Mouse (Mus musculus) monocyte, adult 59 days (primary cell): ENCODE results near the gene Galnt14. TPM values are rescaled to one million over a fixed set of nuclear protein-coding genes. Genes with fewer than 3 reads are reported as not detected.

Source experiments
- total RNA-seq, 2 experiments: library from RNA; stranded (reverse); gene quantifications; one replicate each; pipeline ENCODE4 v1.2.4; 2023

Galnt14 gene
- not detected for total RNA-seq

DNA sequence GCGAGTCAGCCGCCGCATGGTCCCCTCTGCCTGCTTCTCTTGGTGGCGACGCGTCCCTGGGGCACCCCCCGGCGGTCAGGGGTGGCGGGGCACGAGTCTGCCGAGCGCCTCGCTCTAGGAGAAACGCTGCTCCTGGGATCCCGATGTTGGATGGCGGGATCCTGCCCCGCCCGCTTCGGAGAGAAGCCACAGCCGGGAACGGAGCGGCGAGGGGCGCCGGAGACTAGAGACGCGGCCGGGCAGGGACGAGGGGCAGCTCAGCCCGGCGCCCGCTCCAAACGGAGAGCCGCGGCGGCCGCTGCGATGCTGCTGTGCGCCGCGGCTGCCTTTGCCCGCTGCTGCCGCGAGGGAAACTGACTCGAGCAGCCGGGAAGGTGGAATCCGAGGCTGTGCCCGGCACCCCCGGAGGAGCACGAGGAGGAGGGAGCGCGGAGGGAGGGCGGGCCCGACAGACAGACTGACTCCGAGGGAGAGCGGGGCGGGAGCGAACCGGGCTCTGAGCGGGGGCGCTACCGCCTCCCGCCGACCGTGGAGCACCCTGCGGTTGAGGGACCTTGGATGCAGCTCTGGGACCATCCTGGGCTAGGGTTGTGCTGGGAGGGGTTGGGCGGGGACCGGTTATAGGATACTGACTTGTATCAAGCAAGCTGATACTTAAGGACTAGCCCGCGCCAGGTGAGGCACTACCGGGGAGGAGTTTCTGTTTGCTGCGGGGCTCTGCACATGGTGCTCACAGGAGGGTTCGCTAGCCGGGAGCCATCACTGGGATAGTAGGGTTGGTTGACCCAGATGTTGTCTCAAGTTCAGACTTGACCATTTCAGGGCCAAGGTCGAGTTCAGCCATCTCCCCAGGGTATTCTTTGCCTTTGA, at the start of gene Galnt14:
TSS of gene Galnt14 (minus strand) at position 412 of the 870 bp plus-strand sequence.

Other genes with a start within 250 kb of the Galnt14 start
- gene Ehd3, start 93.7 kb upstream of the Galnt14 start, total RNA-seq: 1 to 10 TPM in 1 of 2 experiments, under 1 TPM in 1; 0.33 to 1.1 TPM
- 100 to 1,000 TPM; 383 to 463 TPM for gene Xdh, start 239.7 kb upstream of the Galnt14 start, total RNA-seq